Mouse (Mus musculus) embryonic facial prominence, embryonic 15.5 days (tissue): ENCODE data around the gene Prr12. TPM values are rescaled to one million over a fixed set of nuclear protein-coding genes. Genes with fewer than 3 reads are reported as not detected.
A peak's percentile ranks its signal among the peaks of the same experiment; 100 is the strongest.
"Not testable (repeated sequence)": the region's sequence is repeated elsewhere in the genome, so short reads cannot be mapped to it uniquely, and the experiment has no call there.

Experiments used
- ATAC-seq: fragments of 200-750 bp; cut with Nextera tagmentation; 2 replicates; pipeline ENCODE4 v1.8.0; 2017; ENCODE audit warnings: low read depth, moderate TSS enrichment; ENCODE audit not compliant: insufficient number of reproducible peaks, low FRiP score, low TSS enrichment
- H3K27ac ChIP-seq: fragments of 300-500 bp; sonication (generic); replicated peaks from 2 replicates; pipeline ENCODE4 v1.5.1; 2015; ENCODE audit warnings: mild to moderate bottlenecking, inconsistent platforms
- H3K27me3 ChIP-seq: fragments of 300-500 bp; sonication (generic); 2 replicates; pipeline ENCODE4 v1.6.1; 2015; ENCODE audit warnings: inconsistent platforms
- H3K36me3 ChIP-seq: fragments of 300-500 bp; sonication (generic); 2 replicates; pipeline ENCODE4 v1.6.1; 2015; ENCODE audit warnings: mild to moderate bottlenecking, inconsistent platforms
- H3K4me1 ChIP-seq: fragments of 300-500 bp; sonication (generic); 2 replicates; pipeline ENCODE4 v1.6.1; 2015; ENCODE audit warnings: inconsistent platforms
- H3K4me2 ChIP-seq: fragments of 300-500 bp; sonication (generic); replicated peaks from 2 replicates; pipeline ENCODE4 v1.6.1; 2015; ENCODE audit warnings: mild to moderate bottlenecking, inconsistent platforms
- H3K4me3 ChIP-seq: fragments of 300-500 bp; sonication (generic); replicated peaks from 2 replicates; pipeline ENCODE4 v1.5.1; 2015; ENCODE audit warnings: mild to moderate bottlenecking, inconsistent platforms
- H3K9ac ChIP-seq: fragments of 300-500 bp; sonication (generic); 2 replicates; pipeline ENCODE4 v1.6.1; 2015; ENCODE audit warnings: inconsistent platforms
- H3K9me3 ChIP-seq: fragments of 300-500 bp; sonication (generic); replicated peaks from 2 replicates; pipeline ENCODE4 v1.6.1; 2016; ENCODE audit warnings: inconsistent platforms
- whole genome bisulfite sequencing: fragments of 180-500 bp; shearing (Covaris S2); methylation state at CpG from one replicate; pipeline ENCODE4 v1.1.7; 2015; 5-methylcytosine and 5-hydroxymethylcytosine counted together
- polyA plus RNA-seq: library from polyadenylated mRNA; unstranded; fragments of >200 nt; fragmentation: Nextera tagmentation; extraction: Ambion mirVana; gene quantifications from 2 replicates; pipeline ENCODE4 v1.2.1, GENCODE M21; 2015

Prr12 gene
- polyA plus RNA-seq, 1 experiment from 2014 or later = 11.9 TPM

DNA sequence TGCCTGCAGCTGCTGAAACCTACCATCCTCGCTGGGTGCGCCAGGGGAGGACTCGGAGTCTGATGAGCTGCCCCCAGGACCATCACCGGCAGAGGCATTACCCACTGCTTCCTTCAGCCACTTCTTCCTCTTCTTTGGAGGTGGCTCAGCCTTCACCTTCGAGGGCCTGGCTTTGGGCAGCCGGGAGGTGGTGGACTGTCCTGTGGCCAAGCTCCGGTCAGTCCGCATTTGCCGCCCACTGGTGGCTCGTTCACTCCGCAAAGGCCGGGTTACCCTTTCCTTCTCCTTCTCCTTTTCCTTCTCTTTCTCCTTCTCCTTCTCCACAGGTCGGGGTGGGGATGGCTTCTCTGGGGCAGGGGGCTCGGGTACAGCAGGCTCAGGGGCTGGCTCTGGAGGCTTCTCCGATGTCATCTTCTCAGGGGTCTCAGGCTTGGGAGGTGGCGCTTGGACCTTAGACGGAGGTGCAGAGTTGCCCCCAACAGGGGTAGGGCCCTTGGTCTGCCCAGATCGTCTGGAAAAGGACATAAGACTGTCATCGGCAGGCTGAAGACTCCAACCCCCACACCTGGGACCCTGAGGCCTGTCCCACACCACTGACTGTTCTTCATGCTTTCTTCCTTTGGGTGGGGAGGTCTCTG lies 18.8 kb downstream of the Prr12 start:
- no peaks in the 10 kb centered on the region for H3K9me3 ChIP-seq
- H3K9ac ChIP-seq = no peak overlapping the region
- H3K27ac ChIP-seq = no peak overlapping the region
- ATAC-seq = no peak
- WGBS = 94% methylated on average over 19 of the region's 19 CpGs
- no peaks in the 10 kb centered on the region for H3K4me1 ChIP-seq
- H3K4me2 ChIP-seq = no peak overlapping the region
- H3K27me3 ChIP-seq = no peaks in the 10 kb centered on the region
- H3K36me3 ChIP-seq = peaks cover 97% of the 10 kb centered on the region
- no peak overlapping the region for H3K4me3 ChIP-seq

DNA sequence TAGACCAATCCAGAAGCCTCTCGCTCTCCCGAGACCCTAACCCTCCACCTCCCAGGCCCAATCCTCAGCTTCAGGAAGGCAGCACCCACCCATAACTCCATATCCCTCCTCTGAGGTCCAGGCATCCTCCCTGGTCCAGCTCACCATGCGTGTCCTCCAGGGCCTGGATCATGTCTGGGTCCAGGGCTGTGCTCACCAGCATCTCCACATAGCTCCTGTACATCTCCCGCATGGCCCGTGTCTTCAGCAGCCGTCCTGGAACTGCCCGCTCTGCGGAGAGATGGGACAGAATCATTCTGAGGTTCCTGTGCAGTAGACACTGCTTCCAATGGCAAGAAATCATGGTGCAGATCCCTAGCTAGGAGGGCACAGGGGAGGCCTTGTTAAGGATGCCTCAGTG lies 21.8 kb downstream of the Prr12 start:
- no peaks in the 10 kb centered on the region for H3K9me3 ChIP-seq
- 97% methylated on average over 8 of the region's 8 CpGs for WGBS
- H3K4me2 ChIP-seq = no peak overlapping the region
- no peak overlapping the region for H3K9ac ChIP-seq
- peaks cover 8% of the 10 kb centered on the region; the same call in 1 of the 2 replicates for H3K4me1 ChIP-seq
- peaks cover 92% of the 10 kb centered on the region for H3K36me3 ChIP-seq
- no peaks in the 10 kb centered on the region for H3K27me3 ChIP-seq
- no peak for ATAC-seq
- no peak overlapping the region for H3K27ac ChIP-seq
- no peak overlapping the region for H3K4me3 ChIP-seq

DNA sequence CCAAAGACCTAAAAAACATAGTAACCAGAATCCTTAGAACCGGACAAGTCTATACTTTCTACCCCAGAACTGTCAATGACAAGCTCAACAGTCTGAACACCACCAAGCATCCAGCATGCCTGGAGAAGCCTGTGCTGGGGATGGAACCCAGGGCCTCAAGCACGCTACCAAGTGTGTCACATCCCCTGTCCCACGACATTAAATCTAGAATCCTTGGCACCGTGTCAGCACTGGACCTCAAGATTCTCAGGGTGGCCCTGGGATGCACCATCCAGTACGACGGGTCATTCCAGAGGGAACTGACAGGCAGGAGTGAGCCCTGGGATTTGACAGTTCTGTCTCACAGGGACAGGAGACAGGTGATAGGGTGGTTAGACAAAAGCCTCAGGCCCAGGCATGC lies 22.7 kb downstream of the Prr12 start:
- 87% methylated on average over 6 of the region's 6 CpGs for WGBS
- Histone ChIP-seq H3K4me1 (peaks cover 13% of the 10 kb centered on the region; the same call in 1 of the 2 replicates), H3K27ac (no peak overlapping the region), H3K27me3 (no peaks in the 10 kb centered on the region), H3K4me3 (no peak overlapping the region), H3K36me3 (peaks cover 84% of the 10 kb centered on the region), H3K4me2 (no peak overlapping the region), H3K9ac (no peak overlapping the region), H3K9me3 (no peaks in the 10 kb centered on the region)
- ATAC-seq = no peak

DNA sequence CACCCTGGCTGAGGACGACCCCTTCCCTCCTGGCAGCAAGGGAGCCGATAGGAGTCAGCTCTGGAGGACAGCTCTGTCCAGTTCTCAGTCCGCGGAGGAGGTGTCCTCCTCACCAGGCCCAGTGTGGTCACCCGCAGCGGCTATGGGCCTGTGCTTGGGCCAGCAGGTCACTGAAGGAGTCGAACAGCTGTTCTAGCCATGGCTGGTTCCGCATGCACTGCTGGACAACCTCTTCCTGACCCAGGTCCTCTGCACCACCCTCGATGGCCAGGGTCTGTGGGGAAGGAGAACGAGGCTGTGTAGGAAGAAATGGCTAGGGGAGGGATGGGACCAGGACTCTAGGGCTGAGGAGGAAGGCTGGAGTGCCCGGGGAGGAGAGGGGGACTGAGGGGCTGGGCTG lies 24.3 kb downstream of the Prr12 start:
- no peak for ATAC-seq
- no peaks in the 10 kb centered on the region for H3K27me3 ChIP-seq
- H3K9me3 ChIP-seq = no peaks in the 10 kb centered on the region
- no peak overlapping the region for H3K4me2 ChIP-seq
- H3K36me3 ChIP-seq = peaks cover 67% of the 10 kb centered on the region
- no peak overlapping the region for H3K27ac ChIP-seq
- no peak overlapping the region for H3K9ac ChIP-seq
- WGBS = 91% methylated on average over 11 of the region's 11 CpGs
- H3K4me1 ChIP-seq = peaks cover 13% of the 10 kb centered on the region; the same call in 1 of the 2 replicates
- H3K4me3 ChIP-seq = no peak overlapping the region

DNA sequence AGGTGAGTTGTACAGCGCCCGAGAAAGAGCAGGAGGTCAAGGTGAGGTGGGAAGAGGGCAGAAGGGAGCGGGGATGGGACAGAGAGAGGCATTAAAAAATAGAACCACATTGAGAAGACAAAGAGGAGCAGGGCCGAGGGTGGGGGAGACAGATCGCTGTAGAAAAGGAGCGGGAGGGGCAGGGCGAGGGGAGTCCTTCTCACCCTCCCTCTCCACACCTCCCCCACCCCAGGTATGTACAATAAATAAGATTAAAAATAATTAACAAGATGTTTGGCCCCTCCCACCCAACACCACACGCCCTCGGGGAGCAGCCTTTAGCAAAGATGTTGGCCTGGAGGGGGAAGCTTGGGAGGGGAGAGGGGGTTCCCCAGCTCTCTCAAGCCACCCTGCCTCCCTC lies 24.9 kb downstream of the Prr12 start:
- no peak overlapping the region for H3K4me2 ChIP-seq
- H3K36me3 ChIP-seq = peaks cover 61% of the 10 kb centered on the region
- H3K4me1 ChIP-seq = peaks cover 13% of the 10 kb centered on the region; the same call in 1 of the 2 replicates
- no peak overlapping the region for H3K9ac ChIP-seq
- no peaks in the 10 kb centered on the region for H3K27me3 ChIP-seq
- no peaks in the 10 kb centered on the region for H3K9me3 ChIP-seq
- WGBS = 88% methylated on average over 9 of the region's 9 CpGs
- no peak overlapping the region for H3K27ac ChIP-seq
- ATAC-seq = no peak
- no peak overlapping the region for H3K4me3 ChIP-seq

DNA sequence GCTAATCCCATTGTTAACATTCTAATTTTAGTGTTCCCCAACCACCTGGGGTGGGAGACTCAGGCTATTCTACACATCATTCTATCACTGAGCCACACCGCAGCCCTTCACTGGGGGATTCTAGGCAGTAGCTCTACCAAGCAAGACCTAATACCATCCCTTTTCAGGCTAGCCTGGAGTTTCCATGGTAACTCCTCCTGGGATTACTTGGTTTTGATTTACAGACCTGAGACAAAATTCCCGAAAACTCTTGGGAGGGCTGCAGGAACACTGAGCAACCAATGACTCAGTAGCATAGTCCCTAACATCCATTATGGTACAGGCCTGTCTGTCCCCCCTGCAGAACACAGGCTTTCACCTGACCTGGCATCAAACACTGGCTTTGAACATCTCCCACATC lies 26.4 kb downstream of the Prr12 start:
- H3K9me3 ChIP-seq = no peaks in the 10 kb centered on the region
- H3K36me3 ChIP-seq = peaks cover 46% of the 10 kb centered on the region
- no peak overlapping the region for H3K4me3 ChIP-seq
- H3K4me1 ChIP-seq = peaks cover 13% of the 10 kb centered on the region; the same call in 1 of the 2 replicates
- ATAC-seq = no peak
- no peaks in the 10 kb centered on the region for H3K27me3 ChIP-seq
- H3K27ac ChIP-seq = peak overlapping the region; percentile 44; the same call in 1 of the 2 replicates
- no peak overlapping the region for H3K9ac ChIP-seq
- H3K4me2 ChIP-seq = no peak overlapping the region
- WGBS = 57% methylated on average over 2 of the region's 2 CpGs

DNA sequence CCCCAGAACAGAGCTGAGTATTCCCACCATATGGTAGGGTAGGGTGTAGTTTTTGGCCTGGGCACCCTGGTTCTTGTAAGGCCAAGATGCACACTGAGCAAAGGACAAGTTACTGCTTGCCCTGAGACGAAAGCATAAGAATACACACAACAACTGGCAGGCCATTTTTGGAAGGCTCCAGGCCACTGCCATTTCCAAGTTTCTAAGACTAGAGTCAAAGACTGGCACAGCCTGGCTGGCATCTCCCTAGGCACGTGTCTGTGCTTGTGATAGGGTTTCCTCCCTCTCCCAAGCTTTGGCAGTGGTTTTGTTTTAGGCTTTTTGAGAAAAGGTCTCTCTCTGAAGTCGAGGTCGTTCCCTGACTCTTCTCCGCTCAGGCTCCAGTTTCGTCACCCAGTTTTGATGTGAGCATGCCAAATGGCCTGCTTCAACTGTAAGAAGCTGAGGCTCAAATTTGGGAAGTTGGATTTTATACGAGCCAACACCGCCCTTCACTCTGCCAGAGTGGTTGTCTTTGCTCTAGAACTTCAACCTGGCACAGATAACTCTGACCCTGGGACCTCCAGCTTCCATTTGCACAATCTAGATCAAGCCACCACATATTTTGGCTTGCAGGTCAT lies 27.0 kb downstream of the Prr12 start:
- Histone ChIP-seq H3K27me3 (no peaks in the 10 kb centered on the region), H3K9ac (no peak overlapping the region)
- 59% methylated on average over 8 of the region's 8 CpGs for WGBS

DNA sequence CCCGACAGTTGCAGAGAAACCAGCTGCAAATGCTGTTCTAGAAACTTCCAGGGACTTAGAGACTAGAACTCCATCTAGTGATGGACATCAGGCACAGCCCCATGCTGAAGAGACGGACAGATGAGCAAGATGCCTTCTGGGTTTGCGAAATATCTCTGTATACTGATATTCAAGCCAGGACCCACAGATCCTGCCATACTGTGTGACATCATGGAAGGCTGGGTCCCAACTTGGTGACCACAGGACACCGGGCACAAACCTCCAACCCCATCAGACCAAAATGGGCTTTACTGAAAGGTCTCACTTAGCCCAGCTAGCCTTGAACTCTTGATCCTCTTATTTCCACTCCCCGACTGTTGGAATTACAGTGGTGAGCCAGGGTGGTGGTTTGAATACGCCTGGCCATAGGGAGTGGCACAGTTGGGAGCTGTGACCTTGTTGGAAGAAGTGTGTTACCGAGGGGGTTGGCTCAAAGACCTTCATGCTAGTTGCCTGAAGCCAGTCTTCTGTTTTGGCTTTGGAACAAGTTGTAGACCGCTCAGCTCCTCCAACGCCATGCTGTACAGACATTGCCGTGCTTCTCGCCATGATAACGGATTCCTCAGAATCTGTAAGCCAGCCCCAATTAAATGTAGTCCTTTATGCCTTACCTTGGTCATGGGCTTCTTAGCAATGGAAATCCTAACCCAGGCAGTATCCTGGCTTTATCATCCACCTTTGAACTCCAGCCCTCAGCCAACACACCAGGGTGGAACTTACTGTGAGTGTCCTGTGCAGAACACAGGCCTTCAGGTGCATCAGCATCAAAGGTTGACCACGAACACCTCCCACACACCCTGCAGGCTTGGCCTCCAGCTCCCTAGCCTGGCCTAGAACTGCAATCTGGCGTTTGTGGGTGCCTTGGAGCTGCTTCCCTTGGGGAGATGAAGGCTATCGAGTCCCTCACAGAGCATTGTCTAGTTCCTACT lies 28.1 kb downstream of the Prr12 start:
- Histone ChIP-seq H3K9me3 (no peaks in the 10 kb centered on the region), H3K27me3 (no peaks in the 10 kb centered on the region), H3K4me1 (peaks cover 14% of the 10 kb centered on the region; the same call in 1 of the 2 replicates), H3K36me3 (peaks cover 29% of the 10 kb centered on the region), H3K27ac (peak overlapping the region; percentile 44), H3K4me2 (no peak overlapping the region), H3K4me3 (no peak overlapping the region), H3K9ac (no peak overlapping the region)
- 80% methylated on average over 15 of the region's 15 CpGs for WGBS
- ATAC-seq = no peak

More for the DNA sequence above, 27.0 kb downstream of the Prr12 start:
- no peak overlapping the region for H3K4me2 ChIP-seq
- peaks cover 41% of the 10 kb centered on the region for H3K36me3 ChIP-seq
- peak overlapping the region; percentile 44; the same call in 1 of the 2 replicates for H3K27ac ChIP-seq
- peaks cover 13% of the 10 kb centered on the region; the same call in 1 of the 2 replicates for H3K4me1 ChIP-seq
- no peaks in the 10 kb centered on the region for H3K9me3 ChIP-seq
- H3K4me3 ChIP-seq = no peak overlapping the region
- no peak for ATAC-seq

DNA sequence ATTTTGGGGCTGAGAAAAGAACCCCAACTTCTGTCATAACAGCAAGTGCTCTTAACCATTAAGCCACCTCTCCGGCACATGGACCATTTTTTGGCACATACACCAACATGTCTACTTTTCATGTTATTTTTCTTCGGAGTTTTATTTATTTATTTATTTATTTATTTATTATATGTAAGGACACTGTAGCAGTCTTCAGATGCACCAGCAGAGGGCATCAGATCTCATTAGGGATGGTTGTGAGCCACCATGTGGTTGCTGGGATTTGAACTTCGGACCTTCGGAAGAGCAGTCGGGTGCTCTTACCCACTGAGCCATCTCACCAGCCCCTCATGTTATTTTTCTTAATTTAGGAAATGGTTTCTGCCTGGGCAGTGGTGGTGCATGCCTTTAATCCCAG lies 29.0 kb downstream of the Prr12 start:
- not testable (repeated sequence) for H3K4me2 ChIP-seq, H3K9me3 ChIP-seq, H3K4me3 ChIP-seq, H3K9ac ChIP-seq, ATAC-seq, H3K27ac ChIP-seq, H3K27me3 ChIP-seq
- Histone ChIP-seq H3K4me1 (peaks cover 22% of the 10 kb centered on the region), H3K36me3 (peaks cover 23% of the 10 kb centered on the region)
- WGBS = 75% methylated on average over 5 of the region's 5 CpGs

DNA sequence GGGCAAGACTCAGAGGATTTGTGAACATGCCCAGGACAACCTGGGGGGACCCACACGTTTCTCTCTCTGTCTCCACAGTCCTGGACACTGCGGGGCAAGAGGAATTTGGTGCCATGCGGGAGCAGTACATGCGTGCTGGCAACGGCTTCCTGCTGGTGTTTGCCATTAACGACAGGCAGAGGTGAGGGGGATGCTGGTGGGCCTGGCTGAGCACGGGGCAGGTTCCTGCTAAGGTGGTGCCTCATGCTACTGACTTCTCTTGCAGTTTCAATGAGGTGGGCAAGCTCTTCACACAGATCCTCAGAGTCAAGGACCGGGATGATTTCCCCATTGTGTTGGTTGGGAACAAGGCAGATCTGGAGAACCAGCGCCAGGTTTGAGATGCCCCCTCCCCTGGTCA lies 32.5 kb downstream of the Prr12 start:
- no peaks in the 10 kb centered on the region for H3K36me3 ChIP-seq
- no peak overlapping the region for H3K4me2 ChIP-seq
- 71% methylated on average over 9 of the region's 9 CpGs for WGBS
- no peaks in the 10 kb centered on the region for H3K27me3 ChIP-seq
- no peak overlapping the region for H3K4me3 ChIP-seq
- no peak for ATAC-seq
- H3K4me1 ChIP-seq = peaks cover 25% of the 10 kb centered on the region
- H3K27ac ChIP-seq = no peak overlapping the region
- no peaks in the 10 kb centered on the region for H3K9me3 ChIP-seq
- H3K9ac ChIP-seq = no peak overlapping the region

DNA sequence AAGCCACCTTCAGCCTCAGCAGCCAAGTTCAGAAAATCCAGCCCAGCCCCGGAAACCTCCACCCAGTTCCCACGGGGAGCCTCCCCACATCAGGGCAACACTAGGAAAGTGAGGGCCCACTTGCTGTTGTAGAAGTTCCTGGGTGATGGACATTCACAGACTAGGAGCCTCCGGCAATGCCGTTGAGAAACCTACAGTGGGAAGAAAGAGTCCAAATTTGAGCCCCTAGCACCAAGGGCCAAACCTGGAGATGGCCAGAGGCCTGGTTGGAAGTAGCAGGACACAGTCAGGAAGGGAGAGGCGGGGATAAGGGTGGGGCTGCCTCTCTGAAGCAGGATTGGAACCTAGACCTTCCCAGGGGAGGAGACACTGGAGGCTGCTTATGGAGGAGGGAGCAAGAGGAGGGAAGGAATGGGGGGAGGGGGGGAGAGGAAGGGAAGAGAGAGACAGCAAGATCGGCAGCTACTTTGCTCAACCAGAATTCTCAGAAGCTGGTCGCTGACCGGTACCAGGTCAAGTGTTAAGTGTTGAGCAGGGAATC lies 33.6 kb downstream of the Prr12 start:
- H3K4me2 ChIP-seq = peak overlapping the region; percentile 87
- H3K4me1 ChIP-seq = peaks cover 35% of the 10 kb centered on the region
- no peaks in the 10 kb centered on the region for H3K36me3 ChIP-seq
- peak overlapping the region; percentile 99 for H3K27ac ChIP-seq
- peak overlapping the region; percentile 85 for H3K4me3 ChIP-seq
- no peak overlapping the region for H3K9ac ChIP-seq
- H3K27me3 ChIP-seq = no peaks in the 10 kb centered on the region
- no peaks in the 10 kb centered on the region for H3K9me3 ChIP-seq
- 30% methylated on average over 8 of the region's 8 CpGs for WGBS
- no peak for ATAC-seq
